Mouse (Mus musculus): ENCODE data around the gene Uqcc2.

The Uqcc2 gene

GRCm38 (mm10) chr17:27077133-27077532 lies 56.6 kb downstream of the Uqcc2 start:
- DNase-seq (ENCODE audit: low read depth) = no peak

DNA sequence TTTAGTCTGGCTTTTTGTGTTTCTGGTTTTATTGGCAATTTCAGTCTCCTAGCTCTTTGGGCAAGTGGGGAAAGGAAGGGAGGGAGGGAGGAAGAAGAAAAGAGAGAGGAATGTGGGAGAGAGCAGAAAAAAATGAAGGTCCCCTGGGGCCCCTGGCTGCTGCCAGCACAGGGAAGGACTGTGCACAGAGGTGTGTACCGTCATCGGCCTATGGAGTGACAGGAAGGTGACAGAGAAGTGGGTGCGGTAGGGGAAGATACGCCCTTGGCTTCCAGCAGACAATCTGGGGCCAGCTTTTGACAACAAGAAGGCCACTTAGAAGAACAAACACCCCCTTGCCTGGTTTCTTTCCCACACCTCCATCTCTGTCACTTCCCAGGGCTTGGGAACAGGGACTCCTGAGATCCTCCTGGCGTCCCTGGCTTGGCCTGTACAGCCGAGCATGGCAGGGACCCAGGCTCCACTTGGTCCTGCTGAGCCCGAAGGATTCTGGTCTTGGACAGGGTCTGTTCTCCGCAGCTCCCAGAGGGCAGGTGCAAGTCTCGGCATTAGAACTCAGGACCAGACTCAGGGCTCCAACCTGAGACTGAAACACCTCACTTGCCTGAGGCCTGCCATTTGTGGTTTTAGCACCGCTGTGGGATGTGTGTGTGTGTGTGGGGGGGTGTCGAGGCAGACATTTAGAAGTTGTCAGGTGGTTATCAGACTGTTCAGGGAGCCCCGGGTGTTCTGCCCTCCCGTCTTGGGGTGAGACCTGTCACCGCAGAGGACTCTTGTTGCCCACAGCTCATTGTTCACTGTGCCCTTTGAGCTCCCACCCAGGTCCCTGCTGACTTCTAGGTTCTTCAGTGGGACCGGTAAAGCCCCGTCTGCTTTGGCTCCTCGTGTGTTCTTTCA lies 58.6 kb downstream of the Uqcc2 start:
- DNase-seq (ENCODE audit: low read depth) = no peak

- no peak for DNase-seq (ENCODE audit: low read depth)
Observed at GRCm38 (mm10) chr17:27074236-27074635, 59.5 kb downstream of the Uqcc2 start.

- DNase-seq (ENCODE audit: low read depth) = no peak
Observed at GRCm38 (mm10) chr17:27073778-27074177, 59.9 kb downstream of the Uqcc2 start.

DNA sequence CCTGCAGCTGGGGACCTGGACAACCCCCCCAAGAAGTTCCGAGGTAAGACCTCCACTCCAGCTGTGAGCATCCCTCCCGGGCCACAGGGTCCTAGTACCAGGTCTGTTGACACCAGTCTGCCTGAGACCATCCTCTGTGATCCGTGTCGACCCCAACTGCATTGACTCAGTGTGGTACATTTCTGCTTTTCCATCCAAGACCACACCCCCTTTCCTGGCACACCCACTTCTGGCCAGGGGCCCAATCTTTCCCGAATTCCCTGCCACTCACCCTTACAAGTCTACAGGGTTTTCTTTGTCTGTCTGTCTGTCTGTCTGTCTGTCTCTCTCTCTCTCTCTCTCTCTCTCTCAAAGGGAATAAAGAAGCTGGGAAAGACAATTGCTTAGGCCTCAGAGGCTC lies 60.6 kb downstream of the Uqcc2 start:
- no peak for DNase-seq (ENCODE audit: low read depth)

All from 416B (cell line).